Mouse (Mus musculus): ENCODE data around the gene Grtp1.

DNA sequence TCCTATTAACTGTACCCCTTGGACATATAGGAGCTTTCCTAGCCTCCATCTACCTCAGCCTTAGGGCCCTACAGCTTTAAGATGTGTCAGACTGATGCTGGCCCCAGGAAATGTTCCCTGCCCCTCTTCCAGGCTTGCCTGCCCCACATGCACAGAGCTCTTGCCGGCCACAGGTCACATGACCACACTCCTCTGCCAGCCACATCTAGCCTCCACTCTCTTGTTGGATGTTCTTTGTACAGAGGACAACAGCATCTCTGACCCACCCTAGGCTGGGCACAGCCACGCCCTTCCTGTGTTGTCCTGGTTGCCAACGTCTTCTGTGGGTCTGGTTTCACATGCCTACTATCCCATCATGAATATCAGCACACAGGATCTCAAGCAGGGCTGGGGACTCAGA lies 26.8 kb upstream of the Grtp1 start:
- TF ChIP-seq POLR2A (IDR thresholded peaks at IDR 0.05; ENCODE audit: borderline replicate concordance, extremely low read depth, low read depth, low read length) (no peak), CTCF (IDR thresholded peaks at IDR 0.05; ENCODE audit: insufficient read depth, low read length) (no peak)
